Mouse (Mus musculus): ENCODE measurements around the gene Spryd3.

Spryd3 gene

DNA sequence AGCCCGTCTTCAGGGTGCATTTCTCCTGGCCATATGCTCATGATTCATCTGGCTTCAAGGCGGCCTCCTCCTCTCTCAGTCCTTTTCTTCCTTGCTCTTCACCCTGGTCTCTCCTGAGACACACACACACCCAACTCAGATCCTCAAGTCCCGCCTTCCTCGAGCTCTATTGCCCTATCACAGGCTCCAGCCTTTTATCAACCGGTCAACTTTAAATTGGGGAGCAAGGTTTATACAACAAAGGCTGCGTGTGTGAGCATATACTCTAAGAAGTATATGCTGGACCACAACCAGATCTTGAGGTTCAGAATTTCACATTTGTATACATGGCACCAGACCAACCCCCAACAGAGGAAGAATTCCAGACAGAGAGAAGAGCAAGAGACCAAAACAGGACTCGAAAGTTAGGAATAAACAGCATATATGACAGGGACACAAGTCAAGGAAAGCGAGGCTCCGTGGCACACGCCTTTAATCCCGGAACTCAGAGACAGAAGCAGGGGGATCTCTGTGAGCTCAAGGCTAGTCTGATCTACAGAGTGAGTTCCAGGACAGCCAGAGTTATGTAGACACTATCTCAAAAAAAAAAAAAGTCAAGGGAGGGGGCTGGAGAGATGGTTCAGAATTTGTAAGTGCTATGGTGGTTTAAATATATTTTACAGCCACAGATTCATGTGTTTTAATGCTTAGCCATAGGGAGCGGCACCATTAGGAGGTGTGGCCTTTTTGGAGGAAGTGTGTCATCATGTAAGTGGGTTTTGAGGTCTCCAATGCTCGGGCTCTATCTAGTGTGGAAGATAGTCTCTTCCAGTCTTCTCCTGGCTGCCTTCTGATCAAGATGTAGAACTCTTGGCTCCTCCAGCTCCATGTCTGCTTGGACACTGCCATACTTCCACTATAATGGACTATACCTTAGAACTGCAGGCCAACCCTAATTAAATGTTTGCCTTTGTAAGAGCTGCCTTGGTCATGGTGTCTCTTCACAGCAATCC, 65.3 kb downstream of the Spryd3 start:
- DNase-seq (ENCODE audit: low spot score), result no peak
